Mouse (Mus musculus) limb, embryonic 12.5 days (tissue): ENCODE data around the gene E2f8. TPM values are rescaled to one million over a fixed set of nuclear protein-coding genes. Genes with fewer than 3 reads are reported as not detected.

Experiments used
- ATAC-seq: fragments of 200-750 bp; cut with Nextera tagmentation; 2 replicates; pipeline ENCODE4 v1.8.0; 2017; ENCODE audit warnings: low read depth, moderate TSS enrichment; ENCODE audit not compliant: insufficient number of reproducible peaks, insufficient read depth, low FRiP score, low TSS enrichment
- H3K27ac ChIP-seq: fragments of 300-500 bp; sonication (generic); 2 replicates; pipeline ENCODE4 v1.5.1; 2016; ENCODE audit warnings: mild to moderate bottlenecking, moderate library complexity
- H3K27me3 ChIP-seq: fragments of 300-500 bp; sonication (generic); 2 replicates; pipeline ENCODE4 v1.6.1; 2016; ENCODE audit warnings: mild to moderate bottlenecking, moderate library complexity
- H3K36me3 ChIP-seq: fragments of 300-500 bp; sonication (generic); 2 replicates; pipeline ENCODE4 v1.6.1; 2016; ENCODE audit warnings: mild to moderate bottlenecking, moderate library complexity
- H3K4me1 ChIP-seq: fragments of 300-500 bp; sonication (generic); replicated peaks from 2 replicates; pipeline ENCODE4 v1.6.1; 2016
- H3K4me2 ChIP-seq: fragments of 300-500 bp; sonication (generic); 2 replicates; pipeline ENCODE4 v1.6.1; 2016; ENCODE audit warnings: mild to moderate bottlenecking, moderate library complexity
- H3K4me3 ChIP-seq: fragments of 300-500 bp; sonication (generic); replicated peaks from 2 replicates; pipeline ENCODE4 v1.5.1; 2016; ENCODE audit warnings: mild to moderate bottlenecking
- H3K9ac ChIP-seq: fragments of 300-500 bp; sonication (generic); replicated peaks from 2 replicates; pipeline ENCODE4 v1.6.1; 2016; ENCODE audit warnings: mild to moderate bottlenecking, moderate library complexity
- H3K9me3 ChIP-seq: fragments of 300-500 bp; sonication (generic); 2 replicates; pipeline ENCODE4 v1.6.1; 2016; ENCODE audit warnings: mild to moderate bottlenecking, moderate library complexity
- WGBS: fragments of 180-500 bp; shearing (Covaris S2); methylation state at CpG from one replicate; pipeline ENCODE4 v1.1.7; 2016; 5-methylcytosine and 5-hydroxymethylcytosine counted together
- polyA plus RNA-seq: library from polyadenylated mRNA; unstranded; fragments of >200 nt; fragmentation: Nextera tagmentation; extraction: Ambion mirVana; gene quantifications from 2 replicates; pipeline ENCODE4 v1.2.1, GENCODE M21; 2016

Gene E2f8
- polyA plus RNA-seq, 1 experiment from 2014 or later = 13.7 TPM

- 84% methylated on average over 12 of the region's 12 CpGs for WGBS
- Histone ChIP-seq H3K9ac (no peak overlapping the region), H3K27me3 (no peaks in the 10 kb centered on the region), H3K27ac (no peak overlapping the region), H3K9me3 (no peaks in the 10 kb centered on the region), H3K36me3 (no peaks in the 10 kb centered on the region), H3K4me3 (no peak overlapping the region), H3K4me2 (no peak overlapping the region), H3K4me1 (no peaks in the 10 kb centered on the region)
- no peak for ATAC-seq
Measured at GRCm38 (mm10) chr7:48834989-48835626, 46.3 kb downstream of the E2f8 start.

- no peak for ATAC-seq
Measured at GRCm38 (mm10) chr7:48834371-48834970, 46.9 kb downstream of the E2f8 start.

GRCm38 (mm10) chr7:48832735-48833134, 48.7 kb downstream of the E2f8 start:
- H3K9ac ChIP-seq = no peak overlapping the region
- H3K36me3 ChIP-seq = peaks cover 6% of the 10 kb centered on the region
- no peak overlapping the region for H3K4me3 ChIP-seq
- ATAC-seq = no peak
- no peaks in the 10 kb centered on the region for H3K27me3 ChIP-seq
- no peaks in the 10 kb centered on the region for H3K9me3 ChIP-seq
- H3K27ac ChIP-seq = no peak overlapping the region
- H3K4me2 ChIP-seq = no peak overlapping the region
- WGBS = 84% methylated on average over 1 of the region's 1 CpGs
- H3K4me1 ChIP-seq = no peaks in the 10 kb centered on the region

More at GRCm38 (mm10) chr7:48834371-48834970, 46.9 kb downstream of the E2f8 start:
- no peak overlapping the region for H3K4me2 ChIP-seq
- no peaks in the 10 kb centered on the region for H3K27me3 ChIP-seq
- WGBS = 63% methylated on average over 4 of the region's 4 CpGs
- no peak overlapping the region for H3K9ac ChIP-seq
- no peaks in the 10 kb centered on the region for H3K4me1 ChIP-seq
- no peak overlapping the region for H3K4me3 ChIP-seq
- no peak overlapping the region for H3K27ac ChIP-seq
- no peaks in the 10 kb centered on the region for H3K36me3 ChIP-seq
- H3K9me3 ChIP-seq = no peaks in the 10 kb centered on the region

GRCm38 (mm10) chr7:48830395-48830794, 51.0 kb downstream of the E2f8 start:
- H3K27ac ChIP-seq = no peak overlapping the region
- H3K4me3 ChIP-seq = no peak overlapping the region
- WGBS = 58% methylated on average over 2 of the region's 2 CpGs
- H3K4me2 ChIP-seq = no peak overlapping the region
- no peaks in the 10 kb centered on the region for H3K4me1 ChIP-seq
- H3K27me3 ChIP-seq = no peaks in the 10 kb centered on the region
- ATAC-seq = no peak
- H3K9ac ChIP-seq = no peak overlapping the region
- H3K9me3 ChIP-seq = no peaks in the 10 kb centered on the region
- H3K36me3 ChIP-seq = peaks cover 27% of the 10 kb centered on the region

- H3K4me2 ChIP-seq = no peak overlapping the region
- no peak overlapping the region for H3K9ac ChIP-seq
- ATAC-seq = no peak
- H3K9me3 ChIP-seq = no peaks in the 10 kb centered on the region
- peaks cover 37% of the 10 kb centered on the region for H3K36me3 ChIP-seq
- WGBS = 80% methylated on average over 5 of the region's 5 CpGs
- H3K4me3 ChIP-seq = no peak overlapping the region
- no peak overlapping the region for H3K27ac ChIP-seq
- no peaks in the 10 kb centered on the region for H3K4me1 ChIP-seq
- no peaks in the 10 kb centered on the region for H3K27me3 ChIP-seq
Measured at GRCm38 (mm10) chr7:48829177-48829910, 52.1 kb downstream of the E2f8 start.

- Histone ChIP-seq H3K4me3 (no peak overlapping the region), H3K4me1 (no peaks in the 10 kb centered on the region), H3K27ac (no peak overlapping the region), H3K27me3 (no peaks in the 10 kb centered on the region), H3K9ac (no peak overlapping the region), H3K9me3 (no peaks in the 10 kb centered on the region), H3K4me2 (no peak overlapping the region), H3K36me3 (peaks cover 75% of the 10 kb centered on the region)
- WGBS = 90% methylated on average over 6 of the region's 6 CpGs
- ATAC-seq = no peak
Measured at GRCm38 (mm10) chr7:48825170-48825569, 56.2 kb downstream of the E2f8 start.

- no peak overlapping the region for H3K9ac ChIP-seq
- H3K27ac ChIP-seq = no peak overlapping the region
- no peaks in the 10 kb centered on the region for H3K9me3 ChIP-seq
- no peak overlapping the region for H3K4me3 ChIP-seq
- H3K27me3 ChIP-seq = no peaks in the 10 kb centered on the region
- peaks cover 80% of the 10 kb centered on the region for H3K36me3 ChIP-seq
- H3K4me2 ChIP-seq = no peak overlapping the region
- no peaks in the 10 kb centered on the region for H3K4me1 ChIP-seq
- ATAC-seq = no peak
- WGBS = 91% methylated on average over 1 of the region's 1 CpGs
Measured at GRCm38 (mm10) chr7:48824671-48825070, 56.7 kb downstream of the E2f8 start.

- Histone ChIP-seq H3K4me2 (no peak overlapping the region), H3K27me3 (no peaks in the 10 kb centered on the region), H3K4me3 (no peak overlapping the region), H3K9me3 (no peaks in the 10 kb centered on the region), H3K9ac (no peak overlapping the region), H3K4me1 (no peaks in the 10 kb centered on the region), H3K27ac (no peak overlapping the region), H3K36me3 (peaks cover 90% of the 10 kb centered on the region)
- no peak for ATAC-seq
- over 99% methylated on average over 3 of the region's 3 CpGs for WGBS
Measured at GRCm38 (mm10) chr7:48823621-48824020, 57.8 kb downstream of the E2f8 start.

- WGBS = 84% methylated on average over 5 of the region's 5 CpGs
Measured at GRCm38 (mm10) chr7:48821654-48822053, 59.7 kb downstream of the E2f8 start.

More at GRCm38 (mm10) chr7:48821654-48822053, 59.7 kb downstream of the E2f8 start:
- H3K27me3 ChIP-seq = no peaks in the 10 kb centered on the region
- H3K9me3 ChIP-seq = no peaks in the 10 kb centered on the region
- ATAC-seq = no peak
- no peak overlapping the region for H3K27ac ChIP-seq
- H3K4me3 ChIP-seq = no peak overlapping the region
- H3K4me2 ChIP-seq = no peak overlapping the region
- H3K4me1 ChIP-seq = no peaks in the 10 kb centered on the region
- no peak overlapping the region for H3K9ac ChIP-seq
- H3K36me3 ChIP-seq = peaks cover 90% of the 10 kb centered on the region
